Mouse (Mus musculus) spleen, postnatal 14 days (tissue): ENCODE data around the gene Syngr4.
A peak's percentile ranks its signal among the peaks of the same experiment; 100 is the strongest.
"Not testable (repeated sequence)": the region's sequence is repeated elsewhere in the genome, so short reads cannot be mapped to it uniquely, and the experiment has no call there.

Source experiments
- DNase-seq, 2 experiments: peaks; one replicate each; pipeline ENCODE4 v3.0.0; 2021 to 2022; ENCODE audit warnings: low spot score in 2 of 2

Syngr4 gene

GRCm38 (mm10) chr7:45916056-45917003, 19.8 kb upstream of the Syngr4 start:
- peak; percentile 58 to 71 for DNase-seq

GRCm38 (mm10) chr7:45915011-45915410, 18.5 kb upstream of the Syngr4 start:
- no peak for DNase-seq

- no peak for DNase-seq
These were observed 17.6 kb upstream of the Syngr4 start for GRCm38 (mm10) chr7:45914067-45914466.

GRCm38 (mm10) chr7:45909145-45909544, 12.6 kb upstream of the Syngr4 start:
- no peak for DNase-seq

- DNase-seq = no peak
These were observed 11.9 kb upstream of the Syngr4 start for GRCm38 (mm10) chr7:45908384-45908783.

- DNase-seq = no peak
These were observed 10.1 kb upstream of the Syngr4 start for GRCm38 (mm10) chr7:45906622-45907021.

- DNase-seq = no peak
These were observed 6.0 kb upstream of the Syngr4 start for GRCm38 (mm10) chr7:45902481-45903002.

- no peak for DNase-seq
These were observed 5.0 kb upstream of the Syngr4 start for GRCm38 (mm10) chr7:45901562-45901961.

GRCm38 (mm10) chr7:45898125-45898524, 1.6 kb upstream of the Syngr4 start:
- DNase-seq = not testable (repeated sequence)

- DNase-seq = peak in 1 of 2 experiments; percentile 46
These were observed 794 bp upstream of the Syngr4 start for GRCm38 (mm10) chr7:45897258-45897757.

- DNase-seq = no peak
These were observed 490 bp downstream of the Syngr4 start for GRCm38 (mm10) chr7:45895931-45896516.

GRCm38 (mm10) chr7:45892651-45893050, 3.9 kb downstream of the Syngr4 start:
- DNase-seq = no peak

GRCm38 (mm10) chr7:45887246-45887645, 9.3 kb downstream of the Syngr4 start:
- no peak for DNase-seq

GRCm38 (mm10) chr7:45881011-45881410, 15.5 kb downstream of the Syngr4 start:
- DNase-seq = no peak

- no peak for DNase-seq
These were observed 16.0 kb downstream of the Syngr4 start for GRCm38 (mm10) chr7:45880531-45880930.

GRCm38 (mm10) chr7:45878278-45878677, 18.2 kb downstream of the Syngr4 start, which contains the start of gene Grin2d:
TSS of gene Grin2d (minus strand) at chr7:45878378.
- not testable (repeated sequence) for DNase-seq

GRCm38 (mm10) chr7:45876895-45877294, 19.6 kb downstream of the Syngr4 start:
- no peak for DNase-seq

GRCm38 (mm10) chr7:45873061-45873947, 23.2 kb downstream of the Syngr4 start:
- DNase-seq = peak; percentile 43 to 58

- peak; percentile 82 to 90 for DNase-seq
These were observed 23.9 kb downstream of the Syngr4 start, which contains the start of gene Kdelr1 for GRCm38 (mm10) chr7:45872624-45873023. TSS of gene Kdelr1 (plus strand) at chr7:45872772.

GRCm38 (mm10) chr7:45870282-45871058, 26.0 kb downstream of the Syngr4 start:
- DNase-seq = no peak
